Mouse (Mus musculus): ENCODE measurements at regions not wholly inside any gene's neighbourhood (a gene's known extent, or its start where the extent isn't known, plus 50 kb on each side); places are given as distances from the start of the nearest gene placed in this dataset.

GRCm38 (mm10) chr7:64101679-64102078 lies 52.0 kb upstream of the Trpm1 start:
- TF ChIP-seq GATA4 (IDR thresholded peaks at IDR 0.05; ENCODE audit: insufficient replicate concordance, low read length), result no peak

GRCm38 (mm10) chr7:64099606-64100005 lies 54.0 kb upstream of the Trpm1 start:
- no peak for TF ChIP-seq GATA4 (IDR thresholded peaks at IDR 0.05; ENCODE audit: insufficient replicate concordance, low read length)

- no peak for TF ChIP-seq GATA4 (IDR thresholded peaks at IDR 0.05; ENCODE audit: insufficient replicate concordance, low read length)
Measured at GRCm38 (mm10) chr7:64090067-64090466, 63.6 kb upstream of the Trpm1 start.

- TF ChIP-seq GATA4 (IDR thresholded peaks at IDR 0.05; ENCODE audit: insufficient replicate concordance, low read length), result no peak
Measured at GRCm38 (mm10) chr7:64089034-64089433, 64.6 kb upstream of the Trpm1 start.

- no peak for TF ChIP-seq GATA4 (IDR thresholded peaks at IDR 0.05; ENCODE audit: insufficient replicate concordance, low read length)
Measured at GRCm38 (mm10) chr7:64082651-64083050, 71.0 kb upstream of the Trpm1 start.

- no peak for TF ChIP-seq GATA4 (IDR thresholded peaks at IDR 0.05; ENCODE audit: insufficient replicate concordance, low read length)
Measured at GRCm38 (mm10) chr7:64082201-64082600, 71.4 kb upstream of the Trpm1 start.

GRCm38 (mm10) chr7:64081618-64082017 lies 72.0 kb upstream of the Trpm1 start:
- no peak for TF ChIP-seq GATA4 (IDR thresholded peaks at IDR 0.05; ENCODE audit: insufficient replicate concordance, low read length)

- no peak for TF ChIP-seq GATA4 (IDR thresholded peaks at IDR 0.05; ENCODE audit: insufficient replicate concordance, low read length)
Measured at GRCm38 (mm10) chr7:64081019-64081418, 72.6 kb upstream of the Trpm1 start.

GRCm38 (mm10) chr7:64079301-64079700 lies 74.3 kb upstream of the Trpm1 start:
- no peak for TF ChIP-seq GATA4 (IDR thresholded peaks at IDR 0.05; ENCODE audit: insufficient replicate concordance, low read length)

GRCm38 (mm10) chr7:64078646-64079045 lies 75.0 kb upstream of the Trpm1 start:
- no peak for TF ChIP-seq GATA4 (IDR thresholded peaks at IDR 0.05; ENCODE audit: insufficient replicate concordance, low read length)

GRCm38 (mm10) chr7:64077526-64077925 lies 76.1 kb upstream of the Trpm1 start:
- no peak for TF ChIP-seq GATA4 (IDR thresholded peaks at IDR 0.05; ENCODE audit: insufficient replicate concordance, low read length)

- no peak for TF ChIP-seq GATA4 (IDR thresholded peaks at IDR 0.05; ENCODE audit: insufficient replicate concordance, low read length)
Measured at GRCm38 (mm10) chr7:64076764-64077360, 76.8 kb upstream of the Trpm1 start.

GRCm38 (mm10) chr7:64075696-64076313 lies 77.8 kb upstream of the Trpm1 start:
- TF ChIP-seq GATA4 (IDR thresholded peaks at IDR 0.05; ENCODE audit: insufficient replicate concordance, low read length), result no peak

GRCm38 (mm10) chr7:64074661-64075234 lies 78.9 kb upstream of the Trpm1 start:
- no peak for TF ChIP-seq GATA4 (IDR thresholded peaks at IDR 0.05; ENCODE audit: insufficient replicate concordance, low read length)

GRCm38 (mm10) chr7:64074186-64074585 lies 79.4 kb upstream of the Trpm1 start:
- TF ChIP-seq GATA4 (IDR thresholded peaks at IDR 0.05; ENCODE audit: insufficient replicate concordance, low read length), result no peak

GRCm38 (mm10) chr7:64073781-64074180 lies 79.9 kb upstream of the Trpm1 start:
- no peak for TF ChIP-seq GATA4 (IDR thresholded peaks at IDR 0.05; ENCODE audit: insufficient replicate concordance, low read length)

GRCm38 (mm10) chr7:64070930-64071329 lies 82.7 kb upstream of the Trpm1 start:
- TF ChIP-seq GATA4 (IDR thresholded peaks at IDR 0.05; ENCODE audit: insufficient replicate concordance, low read length), result no peak

Measured in liver, adult (tissue).